Mouse (Mus musculus): ENCODE measurements around the gene Zswim1. TPM values are rescaled to one million over a fixed set of nuclear protein-coding genes. Genes with fewer than 3 reads are reported as not detected.

The Zswim1 gene
- total and polyA plus RNA-seq, 3 experiments = 8.2 to 17.4 TPM; not detected in 1

- TF ChIP-seq HCFC1 (IDR thresholded peaks at IDR 0.05; ENCODE audit: low read depth, low read length) (no peak), GATA1 (IDR thresholded peaks at IDR 0.05; ENCODE audit: low read depth, low read length) (no peak), GABPA (IDR thresholded peaks at IDR 0.05; ENCODE audit: low read depth, low read length) (no peak), MAZ (IDR thresholded peaks at IDR 0.05; ENCODE audit: low read depth, low read length) (no peak), CTCF (IDR thresholded peaks at IDR 0.05 in 2 of 3, conservative IDR thresholded peaks at IDR 0.05 in 1 of 3; ENCODE audit: control insufficient read depth in 1 of 3, insufficient read depth in 1 of 3, low read depth in 2 of 3, low read length in 3 of 3, poor library complexity in 1 of 3, severe bottlenecking in 1 of 3) (peak; percentile 37 to 64 (median 61)), NELFE (IDR thresholded peaks at IDR 0.05; ENCODE audit: low read depth, low read length) (peak; percentile 69), RCOR1 (IDR thresholded peaks at IDR 0.05; ENCODE audit: low read depth, low read length) (no peak), TAL1 (IDR thresholded peaks at IDR 0.05; ENCODE audit: low read length) (no peak), E2F4 (IDR thresholded peaks at IDR 0.05; ENCODE audit: borderline replicate concordance, low read depth, low read length) (no peak), POLR2AphosphoS2 (IDR thresholded peaks at IDR 0.05; ENCODE audit: low read length) (no peak; the same call in 1 of the 2 replicates), USF2 (IDR thresholded peaks at IDR 0.05; ENCODE audit: borderline replicate concordance in 1 of 2, insufficient read depth in 1 of 2, low read depth in 1 of 2, low read length in 2 of 2) (no peak), SMC3 (IDR thresholded peaks at IDR 0.05; ENCODE audit: low read depth, low read length) (peak; percentile 35), CHD1 (IDR thresholded peaks at IDR 0.05; ENCODE audit: low read depth, low read length) (no peak), ZNF384 (IDR thresholded peaks at IDR 0.05; ENCODE audit: low read depth, low read length) (no peak), BHLHE40 (IDR thresholded peaks at IDR 0.05; ENCODE audit: borderline replicate concordance, low read depth, low read length) (no peak), ELF1 (IDR thresholded peaks at IDR 0.05; ENCODE audit: low read depth, low read length) (no peak), NRF1 (IDR thresholded peaks at IDR 0.05; ENCODE audit: insufficient read depth, low read depth, low read length, poor library complexity, severe bottlenecking) (0 out of 2 replicates have a peak, but pooled peaks have one; percentile 20), USF1 (IDR thresholded peaks at IDR 0.05; ENCODE audit: low read depth, low read length) (0 out of 2 replicates have a peak, but pooled peaks have one; percentile 6), MYB (IDR thresholded peaks at IDR 0.05; ENCODE audit: low read depth, low read length) (no peak), ZMIZ1 (IDR thresholded peaks at IDR 0.05; ENCODE audit: low read depth, low read length) (peak; percentile 36; the same call in 1 of the 2 replicates)
Measured at GRCm38 (mm10) chr2:164832748-164833301, 10.3 kb downstream of the Zswim1 start, which contains the start of gene Ctsa (continued).

GRCm38 (mm10) chr2:164833314-164833959 lies 11.0 kb downstream of the Zswim1 start, which contains the start of gene Neurl2:
Neurl2 (minus strand) TSS chr2:164833456.
- peaks cover 2% of the 10 kb centered on the region in 2 experiments; a peak in 1 of 4 replicates for H3K36me3 ChIP-seq (ENCODE audit: control insufficient read depth in 1 of 2, insufficient read depth in 2 of 2, low read length in 2 of 2)
- peaks cover 18% of the 10 kb centered on the region for H3K79me2 ChIP-seq (ENCODE audit: control insufficient read depth, insufficient read depth, low read length, poor library complexity)
- H3K27me3 ChIP-seq (ENCODE audit: control insufficient read depth in 1 of 2, insufficient read depth in 2 of 2, low read length in 2 of 2) = no peaks in the 10 kb centered on the region
- peak within 1 kb of the TSS; percentile 82 for H3K9ac ChIP-seq (ENCODE audit: control insufficient read depth, low read depth, low read length, poor library complexity, severe bottlenecking)
- H3K27ac ChIP-seq (ENCODE audit: control insufficient read depth, low read depth, low read length) = peak within 1 kb of the TSS; percentile 51
- peaks cover 0 to 5% of the 10 kb centered on the region in 2 experiments; a peak in 1 of 4 replicates for H3K4me1 ChIP-seq (ENCODE audit: control insufficient read depth in 1 of 2, insufficient read depth in 2 of 2, low read length in 2 of 2)
- H3K9me3 ChIP-seq (replicated peaks; ENCODE audit: insufficient read depth, low read length) = no peaks in the 10 kb centered on the region
- DNase-seq (ENCODE audit: low read depth, low spot score) = peak; percentile 95
- H3K4me3 ChIP-seq (ENCODE audit: control insufficient read depth in 1 of 2, insufficient read depth in 1 of 2, low read depth in 2 of 2, low read length in 2 of 2) = peak within 1 kb of the TSS; percentile 56 to 86
- TF ChIP-seq SMC3 (IDR thresholded peaks at IDR 0.05; ENCODE audit: low read depth, low read length) (no peak; the same call in 1 of the 2 replicates), GABPA (IDR thresholded peaks at IDR 0.05; ENCODE audit: low read depth, low read length) (no peak), NRF1 (IDR thresholded peaks at IDR 0.05; ENCODE audit: insufficient read depth, low read depth, low read length, poor library complexity, severe bottlenecking) (no peak), BHLHE40 (IDR thresholded peaks at IDR 0.05; ENCODE audit: borderline replicate concordance, low read depth, low read length) (peak; percentile 96), ZNF384 (IDR thresholded peaks at IDR 0.05; ENCODE audit: low read depth, low read length) (peak; percentile 71), POLR2AphosphoS2 (IDR thresholded peaks at IDR 0.05; ENCODE audit: low read length) (peak; percentile 35; the same call in 1 of the 2 replicates), SIN3A (IDR thresholded peaks at IDR 0.05; ENCODE audit: low read length) (peak; percentile 100), EP300 (IDR thresholded peaks at IDR 0.05; ENCODE audit: low read depth in 1 of 2, low read length in 2 of 2) (no peak), CHD2 (IDR thresholded peaks at IDR 0.05; ENCODE audit: low read length) (no peak), TAL1 (IDR thresholded peaks at IDR 0.05; ENCODE audit: low read length) (no peak), MAZ (IDR thresholded peaks at IDR 0.05; ENCODE audit: low read depth, low read length) (0 out of 2 replicates have a peak, but pooled peaks have one; percentile 19), ZMIZ1 (IDR thresholded peaks at IDR 0.05; ENCODE audit: low read depth, low read length) (0 out of 2 replicates have a peak, but pooled peaks have one; percentile 48), KAT2A (conservative IDR thresholded peaks at IDR 0.05; ENCODE audit: low read depth, low read length) (no peak; the same call in 1 of the 2 replicates), MEF2A (IDR thresholded peaks at IDR 0.05; ENCODE audit: extremely low read depth, insufficient replicate concordance, low read depth, low read length, poor library complexity, severe bottlenecking) (0 out of 2 replicates have a peak, but pooled peaks have one; percentile 23), MAX (IDR thresholded peaks at IDR 0.05; ENCODE audit: low read length) (peak; percentile 98), ZC3H11A (IDR thresholded peaks at IDR 0.05; ENCODE audit: low read depth, low read length) (no peak), NELFE (IDR thresholded peaks at IDR 0.05; ENCODE audit: low read depth, low read length) (peak; percentile 50), POLR2A (IDR thresholded peaks at IDR 0.05; ENCODE audit: control insufficient read depth in 1 of 2, insufficient read depth in 1 of 2, low read depth in 1 of 2, low read length in 2 of 2, poor library complexity in 1 of 2) (peak; percentile 42 to 74; a peak in 3 of 4 replicates), E2F4 (IDR thresholded peaks at IDR 0.05; ENCODE audit: borderline replicate concordance, low read depth, low read length) (peak; percentile 14; the same call in 1 of the 2 replicates), ETS1 (IDR thresholded peaks at IDR 0.05; ENCODE audit: low read depth, low read length) (peak; percentile 67), CTCF (IDR thresholded peaks at IDR 0.05 in 2 of 3, conservative IDR thresholded peaks at IDR 0.05 in 1 of 3; ENCODE audit: control insufficient read depth in 1 of 3, insufficient read depth in 1 of 3, low read depth in 2 of 3, low read length in 3 of 3, poor library complexity in 1 of 3, severe bottlenecking in 1 of 3) (peak in 1 of 3 experiments; percentile 5; a peak in 1 of 6 replicates)
